In genomic region chr11:22850077-22850476, GRCm38 (mm10) we compare ENCODE assay signal across 15 mouse cellular contexts. TPM values are rescaled to one million over a fixed set of nuclear protein-coding genes. Genes with fewer than 3 reads are reported as not detected.
DNase-seq lines count a peak whose midpoint lies in the region; ATAC-seq and TF ChIP-seq lines count a peak whose summit lies in the region.
"Had no signal": no experiment of that assay in that cellular context is flagged by ENCODE, and none has a peak within 500 bp of the region (broad histone marks: within the 10 kb centered on the region; RNA-seq: fewer than 3 reads in every experiment).

No protein-coding gene starts in this region.

- DNase-seq in left cerebral cortex, adult 2 months (ENCODE audit: extremely low spot score in 1 of 2, low spot score in 2 of 2): no peak
- no peak for DNase-seq in left cerebral cortex, postnatal 4 days
- DNase-seq in MEL (ENCODE audit: low read depth, low spot score): no peak
- no peak for DNase-seq in liver, postnatal 0 days
- no peak for DNase-seq in spleen, postnatal 14 days (ENCODE audit: low spot score in 2 of 2)
- DNase-seq in cerebellum, postnatal 36 days: no peak
- DNase-seq: adrenal gland, postnatal 25 days; cerebellum, adult 9-11 months; forebrain, postnatal 0 days; midbrain, embryonic 14.5 days; right cerebral cortex, postnatal 4 days; thymus, postnatal 14 days had no signal

- H3K36me3 ChIP-seq in MEL (ENCODE audit: control insufficient read depth in 1 of 2, insufficient read depth in 2 of 2, low read length in 2 of 2): peaks cover 2 to 82% of the 10 kb centered on the region in 2 experiments; a peak in 3 of 4 replicates
- no peaks in the 10 kb centered on the region; the same call in 1 of the 2 replicates for H3K36me3 ChIP-seq in liver, postnatal 0 days (replicated peaks; ENCODE audit: insufficient read depth, low read length)
- H3K36me3 ChIP-seq: limb, embryonic 10.5 days; neural tube, embryonic 15.5 days had no signal

- no peak overlapping the region for H3K9ac ChIP-seq in MEL (ENCODE audit: control insufficient read depth, low read depth, low read length, poor library complexity, severe bottlenecking)
- no peak overlapping the region for H3K9ac ChIP-seq in liver, postnatal 0 days (replicated peaks)
- H3K9ac ChIP-seq: forebrain, postnatal 0 days; neural tube, embryonic 15.5 days had no signal

- no peak for TF ChIP-seq POLR2A in MEL (IDR thresholded peaks at IDR 0.05; ENCODE audit: control insufficient read depth in 1 of 2, insufficient read depth in 1 of 2, low read depth in 1 of 2, low read length in 2 of 2, poor library complexity in 1 of 2)

- TF ChIP-seq CTCF in left cerebral cortex, adult 2 months (IDR thresholded peaks at IDR 0.05): no peak
- no peak for TF ChIP-seq CTCF in MEL (IDR thresholded peaks at IDR 0.05 in 2 of 3, conservative IDR thresholded peaks at IDR 0.05 in 1 of 3; ENCODE audit: control insufficient read depth in 1 of 3, insufficient read depth in 1 of 3, low read depth in 2 of 3, low read length in 3 of 3, poor library complexity in 1 of 3, severe bottlenecking in 1 of 3)
- TF ChIP-seq CTCF in liver, postnatal 0 days (IDR thresholded peaks at IDR 0.05; ENCODE audit: low read depth): no peak

- H3K4me2 ChIP-seq in liver, postnatal 0 days (ENCODE audit: low read depth, low read length): peak overlapping the region; percentile 34
- H3K4me2 ChIP-seq: neural tube, embryonic 15.5 days had no signal

- H3K79me2 ChIP-seq in MEL (ENCODE audit: control insufficient read depth, insufficient read depth, low read length, poor library complexity): peaks cover 76% of the 10 kb centered on the region

- no peaks in the 10 kb centered on the region for H3K27me3 ChIP-seq in MEL (ENCODE audit: control insufficient read depth in 1 of 2, insufficient read depth in 2 of 2, low read length in 2 of 2)
- no peaks in the 10 kb centered on the region for H3K27me3 ChIP-seq in liver, postnatal 0 days (ENCODE audit: insufficient read depth, low read length)
- H3K27me3 ChIP-seq: neural tube, embryonic 15.5 days had no signal

- peak overlapping the region; percentile 45; the same call in 1 of the 2 replicates for H3K27ac ChIP-seq in left cerebral cortex, adult 2 months
- H3K27ac ChIP-seq in MEL (ENCODE audit: control insufficient read depth, low read depth, low read length): peak overlapping the region; percentile 16; the same call in 1 of the 2 replicates
- H3K27ac ChIP-seq in liver, postnatal 0 days (ENCODE audit: low read depth): peak overlapping the region; percentile 56
- H3K27ac ChIP-seq: limb, embryonic 10.5 days; neural tube, embryonic 15.5 days had no signal

- intact Hi-C loops in left cerebral cortex, adult 2 months (cut with DNase I): no loop called here
- intact Hi-C loops in left cerebral cortex, postnatal 4 days (cut with DNase I): loop anchor here (10.0 kb wide), 1 partner anchor 215 kb away; no protein-coding TSS in a partner anchor

- WGBS in liver, postnatal 0 days (ENCODE audit: insufficient replicate concordance): 36% methylated on average over 4 of the region's 4 CpGs

- ATAC-seq in granulocyte monocyte progenitor cell, adult 5-6 weeks (replicated peaks; ENCODE audit: poor library complexity, severe bottlenecking): peak; percentile 54
- no peak for ATAC-seq in liver, postnatal 0 days
- ATAC-seq: forebrain, postnatal 0 days had no signal

- TF ChIP-seq EP300 in MEL (IDR thresholded peaks at IDR 0.05; ENCODE audit: low read depth in 1 of 2, low read length in 2 of 2): no peak; a peak in 1 of 4 replicates
- no peak for TF ChIP-seq EP300 in liver, postnatal 0 days (IDR thresholded peaks at IDR 0.05; ENCODE audit: low read depth)

- H3K9me3 ChIP-seq in MEL (replicated peaks; ENCODE audit: insufficient read depth, low read length): no peaks in the 10 kb centered on the region
- no peaks in the 10 kb centered on the region for H3K9me3 ChIP-seq in liver, postnatal 0 days (ENCODE audit: low read length)
- H3K9me3 ChIP-seq: limb, embryonic 10.5 days; neural tube, embryonic 15.5 days had no signal

- peaks cover 57 to 66% of the 10 kb centered on the region in 2 experiments for H3K4me1 ChIP-seq in MEL (ENCODE audit: control insufficient read depth in 1 of 2, insufficient read depth in 2 of 2, low read length in 2 of 2)
- peaks cover 86% of the 10 kb centered on the region for H3K4me1 ChIP-seq in liver, postnatal 0 days (ENCODE audit: insufficient read depth)
- H3K4me1 ChIP-seq: neural tube, embryonic 15.5 days had no signal

- H3K4me3 ChIP-seq in left cerebral cortex, adult 2 months: no peak overlapping the region
- H3K4me3 ChIP-seq in MEL (ENCODE audit: control insufficient read depth in 1 of 2, insufficient read depth in 1 of 2, low read depth in 2 of 2, low read length in 2 of 2): no peak overlapping the region
- H3K4me3 ChIP-seq in liver, postnatal 0 days (ENCODE audit: low read depth, low read length): no peak overlapping the region
- H3K4me3 ChIP-seq: limb, embryonic 10.5 days; neural tube, embryonic 15.5 days had no signal

- TF ChIP-seq RAD21 in MEL (IDR thresholded peaks at IDR 0.05; ENCODE audit: low read depth, low read length): no peak

TF ChIP-seq in MEL, 35 proteins besides CTCF, POLR2A, EP300 and RAD21:
- no peak for TF ChIP-seq UBTF (IDR thresholded peaks at IDR 0.05; ENCODE audit: borderline replicate concordance, insufficient read depth, low read depth, low read length)
- no peak for TF ChIP-seq RCOR1 (IDR thresholded peaks at IDR 0.05; ENCODE audit: low read depth, low read length)
- TF ChIP-seq TAL1 (IDR thresholded peaks at IDR 0.05; ENCODE audit: low read length): no peak
- TF ChIP-seq CHD1 (IDR thresholded peaks at IDR 0.05; ENCODE audit: low read depth, low read length): no peak
- TF ChIP-seq SIN3A (IDR thresholded peaks at IDR 0.05; ENCODE audit: low read length): no peak
- TF ChIP-seq ZC3H11A (IDR thresholded peaks at IDR 0.05; ENCODE audit: low read depth, low read length): no peak
- no peak for TF ChIP-seq TBP (IDR thresholded peaks at IDR 0.05; ENCODE audit: low read depth, low read length)

RNA-seq across cellular contexts. Expression of gene B3gnt2, which starts 10.7 kb away (rescaled TPM):
- 10 to 100 TPM; 13.8 to 16.0 TPM for total RNA-seq in left cerebral cortex, adult 2 months (2021)
- 1 to 10 TPM; 4.1 to 4.3 TPM for total RNA-seq in left cerebral cortex, postnatal 4 days (2021)
- 36.7 and 36.8 TPM in 2 replicates for total RNA-seq in MEL (2012; rRNA removed)
- 10 to 100 TPM in 1 of 2 experiments, not detected in 1; 66.4 TPM for polyA plus RNA-seq in MEL (2012; ENCODE audit: insufficient read depth in 1 of 2, insufficient read length in 2 of 2, low read depth in 1 of 2, low replicate concordance in 2 of 2, missing spikeins in 1 of 2)
- total RNA-seq in granulocyte monocyte progenitor cell, adult 5-6 weeks (2014; fragmentation: Nextera tagmentation): 8.6 and 12.3 TPM in 2 replicates
- total RNA-seq in granulocyte monocyte progenitor cell, adult 5-6 weeks (2017): 10.6 and 41.3 TPM in 2 replicates
- 10.0 and 10.8 TPM in 2 replicates for polyA plus RNA-seq in liver, postnatal 0 days (2015; fragmentation: Nextera tagmentation; extraction: Ambion mirVana)
